20 mouse cellular contexts compared by ENCODE assay signal in the genomic region with DNA sequence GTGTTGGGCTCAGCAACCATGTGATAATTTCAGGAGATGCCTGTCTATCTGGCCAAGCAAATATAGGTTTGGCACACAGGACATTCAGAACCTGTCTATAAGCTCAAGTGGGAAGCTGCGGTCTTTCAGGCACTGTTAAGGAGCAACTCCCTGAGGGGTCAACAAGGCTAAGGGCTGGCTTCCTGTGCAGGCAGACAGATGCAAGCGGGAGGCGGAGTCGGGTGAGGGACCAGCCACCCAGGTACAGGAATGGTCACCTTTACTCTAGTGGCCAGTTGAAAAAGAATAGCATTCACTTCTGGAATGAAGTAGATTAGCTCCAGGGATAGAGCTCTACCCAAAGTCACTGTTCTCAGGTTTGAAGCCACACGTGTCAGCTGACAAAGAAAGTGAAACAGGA.
DNase-seq lines count a peak whose midpoint lies in the region; ATAC-seq and TF ChIP-seq lines count a peak whose summit lies in the region.
"Had no signal": no experiment of that assay in that cellular context is flagged by ENCODE, and none has a peak within 500 bp of the region (broad histone marks: within the 10 kb centered on the region; RNA-seq: fewer than 3 reads in every experiment).

No protein-coding gene starts in this region.

- TF ChIP-seq POLR2A in lung, adult 2 months (IDR thresholded peaks at IDR 0.05; ENCODE audit: borderline replicate concordance, extremely low read depth, low read depth, low read length): no peak

- peaks cover 24% of the 10 kb centered on the region for H3K4me1 ChIP-seq in heart, embryonic 10.5 days
- peaks cover 1% of the 10 kb centered on the region; the same call in 1 of the 2 replicates for H3K4me1 ChIP-seq in lung, embryonic 14.5 days (ENCODE audit: insufficient read depth)
- H3K4me1 ChIP-seq in lung, adult 2 months (ENCODE audit: control insufficient read depth, insufficient read depth, low read length): peaks cover 8% of the 10 kb centered on the region

- H3K4me2 ChIP-seq in lung, embryonic 14.5 days: no peak overlapping the region
- H3K4me2 ChIP-seq: forebrain, embryonic 13.5 days; heart, embryonic 13.5 days; hindbrain, embryonic 12.5 days; hindbrain, embryonic 15.5 days had no signal

- no peaks in the 10 kb centered on the region for H3K9me3 ChIP-seq in heart, embryonic 10.5 days
- H3K9me3 ChIP-seq in lung, embryonic 14.5 days (ENCODE audit: low read depth, low read length): no peaks in the 10 kb centered on the region
- H3K9me3 ChIP-seq: forebrain, embryonic 13.5 days; heart, embryonic 13.5 days; hindbrain, embryonic 12.5 days; hindbrain, embryonic 15.5 days had no signal

- no peak for TF ChIP-seq CTCF in lung, embryonic 14.5 days (IDR thresholded peaks at IDR 0.05; ENCODE audit: low read depth)
- TF ChIP-seq CTCF in lung, adult 2 months (IDR thresholded peaks at IDR 0.05; ENCODE audit: insufficient read depth, low read length): no peak

- peak; percentile 56; the same call in 1 of the 2 replicates for ATAC-seq in lung, embryonic 14.5 days (ENCODE audit: insufficient read depth)
- no peak for ATAC-seq in megakaryocyte, adult 5-6 weeks (ENCODE audit: poor library complexity, severe bottlenecking)
- ATAC-seq: activated CD4-positive, CD25-positive, alpha-beta regulatory T cell, adult 4 months; forebrain, embryonic 13.5 days; forebrain, embryonic 16.5 days had no signal

- H3K9ac ChIP-seq in lung, embryonic 14.5 days: no peak overlapping the region
- H3K9ac ChIP-seq: forebrain, embryonic 13.5 days; heart, embryonic 13.5 days; hindbrain, embryonic 12.5 days; hindbrain, embryonic 15.5 days had no signal

- 68% methylated on average over 5 of the region's 5 CpGs for WGBS in heart, embryonic 10.5 days
- WGBS in lung, embryonic 14.5 days: 64% methylated on average over 5 of the region's 5 CpGs
- WGBS in lung, adult 2 months: 64% methylated on average over 5 of the region's 5 CpGs

- no peak for DNase-seq in heart, embryonic 10.5 days (ENCODE audit: low spot score)
- no peak for DNase-seq in heart, adult 11 months
- no peak for DNase-seq in lung, embryonic 14.5 days
- DNase-seq in lung, adult 2 months: no peak
- peak; percentile 21 for DNase-seq in lung, postnatal 25 days (ENCODE audit: low spot score)
- DNase-seq: adrenal gland, postnatal 10 days; adrenal gland, postnatal 36 days; cerebellum, adult 18-20 months; cerebellum, adult 9-10 months; cerebellum, postnatal 14 days; gastrocnemius, postnatal 10 days; gastrocnemius, postnatal 36 days had no signal

- H3K27ac ChIP-seq in heart, embryonic 10.5 days: 0 out of 2 replicates have a peak overlapping the region, but pooled peaks have one; percentile 3
- H3K27ac ChIP-seq in lung, embryonic 14.5 days (ENCODE audit: low read depth): no peak overlapping the region
- H3K27ac ChIP-seq: forebrain, embryonic 10.5 days; forebrain, embryonic 13.5 days; heart, embryonic 13.5 days; hindbrain, embryonic 12.5 days; hindbrain, embryonic 15.5 days had no signal

- H3K27me3 ChIP-seq in heart, embryonic 10.5 days (ENCODE audit: insufficient read depth, poor library complexity, severe bottlenecking): no peaks in the 10 kb centered on the region
- no peaks in the 10 kb centered on the region for H3K27me3 ChIP-seq in lung, embryonic 14.5 days (ENCODE audit: insufficient read depth, low read length)
- H3K27me3 ChIP-seq: forebrain, embryonic 13.5 days; heart, embryonic 13.5 days; hindbrain, embryonic 12.5 days; hindbrain, embryonic 15.5 days had no signal

- H3K4me3 ChIP-seq in heart, embryonic 10.5 days: no peak overlapping the region
- no peak overlapping the region for H3K4me3 ChIP-seq in lung, embryonic 14.5 days (ENCODE audit: low read depth, low read length)
- no peak overlapping the region for H3K4me3 ChIP-seq in lung, adult 2 months (replicated peaks; ENCODE audit: extremely low read depth, low read depth, low read length)
- H3K4me3 ChIP-seq: forebrain, embryonic 10.5 days; forebrain, embryonic 13.5 days; heart, embryonic 13.5 days; hindbrain, embryonic 12.5 days; hindbrain, embryonic 15.5 days had no signal

- H3K36me3 ChIP-seq in heart, embryonic 10.5 days: no peaks in the 10 kb centered on the region
- H3K36me3 ChIP-seq in lung, embryonic 14.5 days (ENCODE audit: insufficient read depth): no peaks in the 10 kb centered on the region
- H3K36me3 ChIP-seq: heart, embryonic 13.5 days; hindbrain, embryonic 12.5 days; hindbrain, embryonic 15.5 days had no signal
